Mouse (Mus musculus) stomach, postnatal 0 days (tissue): ENCODE data around the gene Lrp1. TPM values are rescaled to one million over a fixed set of nuclear protein-coding genes. Genes with fewer than 3 reads are reported as not detected.

Experiments
- ATAC-seq: fragments of 200-750 bp; cut with Nextera tagmentation; 2 replicates; pipeline ENCODE4 v1.8.0; 2017; ENCODE audit not compliant: low FRiP score, low TSS enrichment
- DNase-seq: peaks from one replicate; pipeline ENCODE4 v3.0.0-alpha.2; 2016; ENCODE audit warnings: low spot score
- H3K27ac ChIP-seq: fragments of 300-500 bp; sonication (generic); replicated peaks from 2 replicates; pipeline ENCODE4 v1.5.1; 2014; ENCODE audit warnings: mild to moderate bottlenecking, control low read depth
- H3K27me3 ChIP-seq: fragments of 300-500 bp; sonication (generic); 2 replicates; pipeline ENCODE4 v1.6.1; 2014; ENCODE audit warnings: low read length; ENCODE audit not compliant: control insufficient read depth, insufficient read depth
- H3K36me3 ChIP-seq: fragments of 300-500 bp; sonication (generic); 2 replicates; pipeline ENCODE4 v1.6.1; 2014; ENCODE audit warnings: low read length, mixed read lengths; ENCODE audit not compliant: control insufficient read depth, insufficient read depth
- H3K4me1 ChIP-seq: fragments of 300-500 bp; sonication (generic); replicated peaks from 2 replicates; pipeline ENCODE4 v1.6.1; 2014; ENCODE audit warnings: antibody characterized with exemption; ENCODE audit not compliant: control insufficient read depth, insufficient read depth
- H3K4me2 ChIP-seq: fragments of 300-500 bp; sonication (generic); replicated peaks from 2 replicates; pipeline ENCODE4 v1.6.1; 2014; ENCODE audit warnings: low read depth, mild to moderate bottlenecking, control low read depth, moderate library complexity
- H3K4me3 ChIP-seq: fragments of 300-500 bp; sonication (generic); 2 replicates; pipeline ENCODE4 v1.5.1; 2014; ENCODE audit warnings: low read depth, low read length, control low read depth
- H3K9ac ChIP-seq: fragments of 300-500 bp; sonication (generic); 2 replicates; pipeline ENCODE4 v1.6.1; 2014; ENCODE audit warnings: mild to moderate bottlenecking, low read length, control low read depth, mixed read lengths
- H3K9me3 ChIP-seq: fragments of 300-500 bp; sonication (generic); 2 replicates; pipeline ENCODE4 v1.6.1; 2016; ENCODE audit warnings: low read length; ENCODE audit not compliant: control insufficient read depth
- CTCF ChIP-seq: IDR thresholded peaks from 2 replicates; pipeline ENCODE4 v1.5.1; 2016; ENCODE audit warnings: antibody characterized with exemption, low read depth, mild to moderate bottlenecking, moderate library complexity
- EP300 ChIP-seq: optimal IDR thresholded peaks from 2 replicates; pipeline ENCODE3; 2016; ENCODE audit warnings: antibody characterized with exemption
- WGBS: fragments of 180-500 bp; shearing (Covaris S2); extraction: QIAGEN DNeasy Blood & Tissue Kit; methylation state at CpG from one replicate; pipeline ENCODE4 v1.1.7; 2014; 5-methylcytosine and 5-hydroxymethylcytosine counted together
- polyA plus RNA-seq: library from polyadenylated mRNA; unstranded; fragments of >200 nt; fragmentation: Nextera tagmentation; extraction: Ambion mirVana; gene quantifications from 2 replicates; pipeline ENCODE4 v1.2.1, GENCODE M21; 2015

Lrp1 gene
- polyA plus RNA-seq, 1 experiment from 2014 or later = 32.7 TPM

GRCm38 (mm10) chr10:127654970-127655579 lies 34.1 kb upstream of the Lrp1 start:
- WGBS = 79% methylated on average over 16 of the region's 16 CpGs
- DNase-seq = no peak

GRCm38 (mm10) chr10:127652906-127653638 lies 32.1 kb upstream of the Lrp1 start:
- Histone ChIP-seq H3K27me3 (no peaks in the 10 kb centered on the region), H3K4me3 (no peak overlapping the region), H3K9ac (no peak overlapping the region), H3K4me2 (no peak overlapping the region), H3K27ac (peak overlapping the region; percentile 40; the same call in 1 of the 2 replicates), H3K36me3 (peaks cover 46% of the 10 kb centered on the region), H3K4me1 (no peaks in the 10 kb centered on the region), H3K9me3 (no peaks in the 10 kb centered on the region)
- 49% methylated on average over 21 of the region's 21 CpGs for WGBS
- DNase-seq (no peak), ATAC-seq (peak; percentile 16; the same call in 1 of the 2 replicates)
- TF ChIP-seq CTCF (no peak), EP300 (no peak)

More at GRCm38 (mm10) chr10:127654970-127655579, 34.1 kb upstream of the Lrp1 start:
- Histone ChIP-seq H3K27me3 (no peaks in the 10 kb centered on the region), H3K9ac (no peak overlapping the region), H3K4me2 (no peak overlapping the region), H3K9me3 (no peaks in the 10 kb centered on the region), H3K4me3 (no peak overlapping the region), H3K27ac (no peak overlapping the region), H3K36me3 (peaks cover 46% of the 10 kb centered on the region), H3K4me1 (no peaks in the 10 kb centered on the region)
- TF ChIP-seq CTCF (no peak), EP300 (no peak)
- no peak for ATAC-seq

- DNase-seq = no peak
- Histone ChIP-seq H3K27ac (no peak overlapping the region), H3K27me3 (no peaks in the 10 kb centered on the region), H3K9me3 (no peaks in the 10 kb centered on the region), H3K9ac (no peak overlapping the region), H3K4me2 (no peak overlapping the region), H3K4me3 (no peak overlapping the region), H3K4me1 (peaks cover 4% of the 10 kb centered on the region; the same call in 1 of the 2 replicates), H3K36me3 (peaks cover 6% of the 10 kb centered on the region)
- ATAC-seq = no peak
- WGBS = 57% methylated on average over 2 of the region's 2 CpGs
- TF ChIP-seq EP300 (no peak), CTCF (no peak)
Measured at GRCm38 (mm10) chr10:127645791-127646190, 24.8 kb upstream of the Lrp1 start.

GRCm38 (mm10) chr10:127643553-127644238 lies 22.7 kb upstream of the Lrp1 start:
- Histone ChIP-seq H3K9me3 (no peaks in the 10 kb centered on the region), H3K9ac (peak overlapping the region; percentile 90), H3K4me2 (peak overlapping the region; percentile 88), H3K27ac (peak overlapping the region; percentile 99), H3K4me3 (peak overlapping the region; percentile 65), H3K36me3 (0 out of 2 replicates have a peak, but pooled peaks cover 3% of the 10 kb centered on the region), H3K4me1 (peaks cover 4% of the 10 kb centered on the region; the same call in 1 of the 2 replicates), H3K27me3 (no peaks in the 10 kb centered on the region)
- WGBS = 1% methylated on average over 24 of the region's 25 CpGs
- TF ChIP-seq CTCF (0 out of 2 replicates have a peak, but pooled peaks have one; percentile 22), EP300 (no peak)
- DNase-seq (peak; percentile 83), ATAC-seq (peak; percentile 48)

- DNase-seq = peak; percentile 87
- peak within 1 kb of the TSS; percentile 88 for H3K4me2 ChIP-seq
- peaks cover 4% of the 10 kb centered on the region; the same call in 1 of the 2 replicates for H3K4me1 ChIP-seq
- no peaks in the 10 kb centered on the region for H3K27me3 ChIP-seq
- peak within 1 kb of the TSS; percentile 99 for H3K27ac ChIP-seq
- H3K36me3 ChIP-seq = no peaks in the 10 kb centered on the region
- 4% methylated on average over 36 of the region's 37 CpGs for WGBS
- H3K9me3 ChIP-seq = no peaks in the 10 kb centered on the region
- peak within 1 kb of the TSS; percentile 65 for H3K4me3 ChIP-seq
- H3K9ac ChIP-seq = peak within 1 kb of the TSS; percentile 90
- ATAC-seq = peak; percentile 76
- TF ChIP-seq CTCF (no peak), EP300 (no peak)
Measured at GRCm38 (mm10) chr10:127642772-127643552, 22.0 kb upstream of the Lrp1 start, which contains the start of gene Stat6. Gene Stat6 (plus strand): TSS chr10:127642986.
